Mouse (Mus musculus) lung, postnatal 10 days (tissue): ENCODE measurements around the gene Tm9sf3.
A peak's percentile ranks its signal among the peaks of the same experiment; 100 is the strongest.

Experiments
- DNase-seq: peaks from one replicate; pipeline ENCODE4 v3.0.0; 2021

The Tm9sf3 gene

GRCm38 (mm10) chr19:41260736-41261135, 3.1 kb downstream of the Tm9sf3 start:
- DNase-seq = no peak

GRCm38 (mm10) chr19:41259256-41259655, 4.5 kb downstream of the Tm9sf3 start:
- DNase-seq = no peak

GRCm38 (mm10) chr19:41258707-41259106, 5.1 kb downstream of the Tm9sf3 start:
- peak; percentile 61 for DNase-seq

GRCm38 (mm10) chr19:41254584-41254983, 9.2 kb downstream of the Tm9sf3 start:
- DNase-seq = peak; percentile 42

GRCm38 (mm10) chr19:41248968-41249367, 14.8 kb downstream of the Tm9sf3 start:
- DNase-seq = peak; percentile 34

GRCm38 (mm10) chr19:41248271-41248670, 15.5 kb downstream of the Tm9sf3 start:
- no peak for DNase-seq

- DNase-seq = no peak
Observed at GRCm38 (mm10) chr19:41246271-41246670, 17.5 kb downstream of the Tm9sf3 start.

GRCm38 (mm10) chr19:41244581-41244980, 19.2 kb downstream of the Tm9sf3 start:
- DNase-seq = peak; percentile 60

GRCm38 (mm10) chr19:41241997-41242396, 21.8 kb downstream of the Tm9sf3 start:
- DNase-seq = no peak

- DNase-seq = no peak
Observed at GRCm38 (mm10) chr19:41233698-41234097, 30.1 kb downstream of the Tm9sf3 start.

GRCm38 (mm10) chr19:41208326-41208725, 55.5 kb downstream of the Tm9sf3 start:
- DNase-seq = no peak

GRCm38 (mm10) chr19:41206811-41207344, 56.9 kb downstream of the Tm9sf3 start, which contains the start of gene Tll2:
Tll2 (minus strand) TSS chr19:41206835.
- DNase-seq = peak; percentile 74

GRCm38 (mm10) chr19:41206041-41206810, 57.6 kb downstream of the Tm9sf3 start:
- no peak for DNase-seq

GRCm38 (mm10) chr19:41204159-41205081, 59.4 kb downstream of the Tm9sf3 start:
- peak; percentile 32 for DNase-seq

GRCm38 (mm10) chr19:41197606-41198005, 66.2 kb downstream of the Tm9sf3 start:
- DNase-seq = no peak

GRCm38 (mm10) chr19:41193379-41193778, 70.4 kb downstream of the Tm9sf3 start:
- DNase-seq = no peak

- no peak for DNase-seq
Observed at GRCm38 (mm10) chr19:41192953-41193352, 70.8 kb downstream of the Tm9sf3 start.

- DNase-seq = no peak
Observed at GRCm38 (mm10) chr19:41191724-41192123, 72.1 kb downstream of the Tm9sf3 start.

- DNase-seq = no peak
Observed at GRCm38 (mm10) chr19:41190876-41191434, 72.8 kb downstream of the Tm9sf3 start.

GRCm38 (mm10) chr19:41177331-41177730, 86.5 kb downstream of the Tm9sf3 start:
- no peak for DNase-seq

GRCm38 (mm10) chr19:41176881-41177280, 86.9 kb downstream of the Tm9sf3 start:
- no peak for DNase-seq

GRCm38 (mm10) chr19:41165914-41166235, 97.9 kb downstream of the Tm9sf3 start:
- DNase-seq = no peak
